Mouse (Mus musculus): ENCODE measurements around the gene Klra7.
"Not testable (repeated sequence)": the region's sequence is repeated elsewhere in the genome, so short reads cannot be mapped to it uniquely, and the experiment has no call there.

DNA sequence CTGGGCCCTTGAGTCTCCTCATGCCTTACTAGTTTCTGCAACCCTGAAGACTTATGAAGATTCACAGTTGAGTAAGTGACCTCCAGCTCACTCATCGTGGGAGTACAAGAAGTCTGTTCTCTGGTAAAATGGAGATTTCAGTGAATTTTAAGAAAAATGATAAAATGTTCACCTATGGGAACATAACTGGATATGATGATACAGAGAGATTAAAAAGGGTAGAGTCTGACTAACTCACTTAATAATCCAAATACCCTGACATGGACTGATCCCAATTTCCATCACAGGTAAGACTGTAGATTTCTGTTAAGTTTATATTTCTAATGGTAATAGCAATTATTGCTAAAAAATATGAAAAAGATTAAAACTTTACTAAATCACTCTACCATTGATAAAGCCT is 48.7 kb upstream of the Klra7 start, which contains the start of gene Klra10:
- not testable (repeated sequence) for TF ChIP-seq GATA1 (IDR thresholded peaks at IDR 0.05; ENCODE audit: borderline replicate concordance, low read length); FLI1 (IDR thresholded peaks at IDR 0.05; ENCODE audit: low read length)

Measured in megakaryocyte, embryonic 14.5 days (primary cell).